Mouse (Mus musculus): ENCODE data around the gene Lgals3bp. TPM values are rescaled to one million over a fixed set of nuclear protein-coding genes. Genes with fewer than 3 reads are reported as not detected.

Gene Lgals3bp
- polyA plus RNA-seq, 1 experiment: 52.7 TPM

DNA sequence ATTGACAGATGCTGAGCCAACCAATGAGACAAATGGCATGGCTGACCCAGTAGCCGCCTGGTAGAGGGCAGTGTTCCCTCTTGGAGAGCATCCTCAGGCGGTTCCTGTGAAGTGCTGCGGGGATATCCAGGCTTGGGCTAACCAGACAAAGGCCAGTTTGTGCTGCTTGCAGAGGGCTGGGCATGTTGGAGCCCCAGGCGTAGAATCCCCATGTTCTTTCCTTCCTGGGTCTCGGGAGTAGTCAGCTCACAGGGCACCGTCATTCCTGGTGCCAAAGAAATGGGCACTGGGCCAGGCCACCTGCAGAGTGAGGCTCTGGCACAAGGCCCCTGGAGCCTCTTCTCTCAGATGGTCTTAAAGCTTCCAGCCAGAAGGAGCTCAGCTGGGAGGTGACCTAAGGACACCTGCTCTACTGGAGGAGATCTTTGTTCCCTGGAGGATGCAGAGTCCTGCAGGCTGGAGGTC, 34.6 kb upstream of the Lgals3bp start:
- 47% methylated on average over 6 of the region's 6 CpGs for WGBS
- Histone ChIP-seq H3K27ac (ENCODE audit: control insufficient read depth, insufficient read depth, low read depth, low read length, poor library complexity) (no peak overlapping the region), H3K4me1 (ENCODE audit: control insufficient read depth, insufficient read depth, low read length) (no peaks in the 10 kb centered on the region), H3K4me3 (replicated peaks; ENCODE audit: control insufficient read depth, low read depth, low read length) (no peak overlapping the region)
- no peak for TF ChIP-seq POLR2A (IDR thresholded peaks at IDR 0.05; ENCODE audit: borderline replicate concordance, control insufficient read depth, low read depth, low read length)
- TF ChIP-seq CTCF (IDR thresholded peaks at IDR 0.05; ENCODE audit: control insufficient read depth, insufficient read depth, low read length): no peak

DNA sequence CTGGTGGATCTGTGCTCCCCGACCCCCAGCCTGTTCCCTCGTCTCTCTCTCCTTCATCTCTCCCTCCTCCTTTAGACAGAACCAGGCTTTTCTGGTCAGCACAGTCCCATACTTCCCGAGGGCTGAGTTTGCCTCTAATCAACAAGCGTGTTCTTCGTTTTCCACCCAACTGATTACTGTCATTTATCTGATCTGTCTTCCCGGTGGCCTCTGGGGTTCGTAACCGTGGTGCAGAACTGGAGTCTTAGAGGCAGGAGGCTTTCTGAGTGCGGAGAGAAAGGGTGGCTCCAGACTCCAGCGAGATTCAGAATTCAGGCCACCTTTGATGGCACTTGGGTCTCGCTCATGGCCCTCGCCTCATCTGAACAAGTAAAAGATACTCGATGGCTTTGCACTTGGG, 32.2 kb upstream of the Lgals3bp start:
- Histone ChIP-seq H3K4me3 (replicated peaks; ENCODE audit: control insufficient read depth, low read depth, low read length) (no peak overlapping the region), H3K4me1 (ENCODE audit: control insufficient read depth, insufficient read depth, low read length) (no peaks in the 10 kb centered on the region), H3K27ac (ENCODE audit: control insufficient read depth, insufficient read depth, low read depth, low read length, poor library complexity) (no peak overlapping the region)
- no peak for TF ChIP-seq POLR2A (IDR thresholded peaks at IDR 0.05; ENCODE audit: borderline replicate concordance, control insufficient read depth, low read depth, low read length)
- WGBS: 58% methylated on average over 13 of the region's 13 CpGs

DNA sequence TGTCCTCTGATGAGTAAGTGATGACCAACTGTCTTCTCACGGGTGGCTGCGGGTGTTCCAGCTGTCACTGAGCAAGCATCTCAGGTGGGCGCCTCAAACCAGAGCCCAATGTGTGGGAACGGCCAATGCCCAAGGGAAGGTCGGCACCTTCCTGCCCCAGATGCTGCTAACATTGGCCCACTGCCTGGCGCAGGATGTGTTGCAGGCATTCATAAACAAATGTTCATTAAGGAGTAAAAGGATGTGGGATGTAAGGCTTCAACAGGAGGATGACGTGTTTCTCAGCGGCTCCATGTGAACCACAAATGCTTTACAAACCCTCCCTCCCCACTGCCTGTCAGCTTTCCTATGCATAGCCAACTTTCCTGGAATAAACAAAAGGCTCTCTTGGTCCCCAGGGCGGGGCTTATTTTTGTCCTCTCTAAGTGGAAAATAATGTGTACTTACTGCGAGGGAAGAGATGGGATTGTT, 31.5 kb upstream of the Lgals3bp start:
- TF ChIP-seq POLR2A (IDR thresholded peaks at IDR 0.05; ENCODE audit: borderline replicate concordance, control insufficient read depth, low read depth, low read length) (no peak), CTCF (IDR thresholded peaks at IDR 0.05; ENCODE audit: control insufficient read depth, insufficient read depth, low read length) (no peak)
- no peak overlapping the region for H3K4me3 ChIP-seq (replicated peaks; ENCODE audit: control insufficient read depth, low read depth, low read length)
- WGBS: 62% methylated on average over 10 of the region's 10 CpGs
- H3K27ac ChIP-seq (ENCODE audit: control insufficient read depth, insufficient read depth, low read depth, low read length, poor library complexity): no peak overlapping the region
- H3K4me1 ChIP-seq (ENCODE audit: control insufficient read depth, insufficient read depth, low read length): no peaks in the 10 kb centered on the region

DNA sequence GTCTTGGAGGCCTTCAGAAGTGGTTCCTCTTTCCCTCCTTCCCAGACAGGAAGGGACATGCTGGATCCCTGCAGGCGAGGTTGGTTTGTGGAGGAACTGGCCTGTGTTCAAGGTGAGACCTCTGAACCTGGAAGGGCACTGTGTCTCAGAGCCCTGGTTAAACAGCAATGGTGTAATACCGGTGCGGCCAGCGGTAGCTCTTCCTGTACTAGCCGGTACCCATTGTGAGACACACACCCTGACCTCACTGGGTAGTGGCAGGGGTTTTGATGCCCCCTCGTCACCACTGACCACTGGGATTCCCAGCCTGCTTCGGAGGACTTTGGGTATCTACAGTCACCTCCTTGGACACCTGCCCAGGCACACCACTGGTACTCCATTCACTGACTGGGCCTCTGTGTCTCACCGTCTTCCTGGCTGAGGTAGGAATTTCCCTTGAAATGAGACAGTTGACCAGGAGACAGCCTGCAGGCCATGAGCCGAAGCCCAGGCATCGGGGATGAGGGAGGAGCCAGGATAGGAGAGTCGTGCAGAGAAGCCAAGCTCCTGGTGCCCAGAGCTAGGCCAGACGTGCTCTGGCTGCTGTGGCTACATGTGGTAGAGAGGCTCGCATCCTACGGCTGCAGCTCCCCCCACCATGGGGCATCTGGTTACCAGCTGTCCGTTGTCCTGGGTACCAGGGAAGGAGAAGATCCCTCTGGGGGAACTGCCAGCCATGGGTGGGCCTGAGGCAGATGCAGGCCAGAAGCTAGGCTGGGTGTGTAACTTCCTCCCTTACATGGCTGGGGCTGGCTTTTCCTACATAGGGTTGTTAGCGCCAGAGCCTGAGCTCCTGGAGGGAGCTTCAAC, 29.4 kb upstream of the Lgals3bp start:
- WGBS: 75% methylated on average over 16 of the region's 16 CpGs
- Histone ChIP-seq H3K4me3 (replicated peaks; ENCODE audit: control insufficient read depth, low read depth, low read length) (no peak overlapping the region), H3K27ac (ENCODE audit: control insufficient read depth, insufficient read depth, low read depth, low read length, poor library complexity) (no peak overlapping the region), H3K4me1 (ENCODE audit: control insufficient read depth, insufficient read depth, low read length) (no peaks in the 10 kb centered on the region)
- no peak for TF ChIP-seq CTCF (IDR thresholded peaks at IDR 0.05; ENCODE audit: control insufficient read depth, insufficient read depth, low read length)
- TF ChIP-seq POLR2A (IDR thresholded peaks at IDR 0.05; ENCODE audit: borderline replicate concordance, control insufficient read depth, low read depth, low read length): no peak

DNA sequence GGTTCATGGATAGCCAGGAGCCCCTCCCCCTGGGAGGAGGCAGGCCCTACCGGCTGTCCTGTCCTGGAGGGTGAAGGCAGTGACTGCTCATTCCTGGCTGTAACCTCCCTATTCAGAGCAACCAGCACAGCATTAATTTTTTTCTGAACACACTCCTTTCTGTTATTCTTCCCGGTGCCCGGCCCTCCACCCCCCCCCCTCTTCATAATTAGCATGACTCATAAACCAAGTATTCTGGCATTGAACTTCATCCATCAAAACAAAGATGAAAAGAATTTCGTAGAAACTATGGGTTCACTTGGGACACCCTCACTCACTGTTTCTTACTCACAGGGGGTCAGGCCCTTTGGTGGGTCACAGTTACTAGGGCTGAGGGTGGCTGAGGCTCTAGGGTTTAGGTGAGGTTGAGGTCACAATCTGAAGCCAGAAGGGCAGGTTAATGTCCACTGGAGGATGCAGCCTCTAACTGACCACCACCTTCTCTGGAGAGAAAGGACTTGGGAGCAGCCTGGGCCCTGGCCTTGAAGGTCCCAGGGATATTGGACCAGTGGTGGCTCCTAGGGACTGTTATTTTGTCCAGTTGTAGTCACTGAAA, 28.5 kb upstream of the Lgals3bp start:
- TF ChIP-seq CTCF (IDR thresholded peaks at IDR 0.05; ENCODE audit: control insufficient read depth, insufficient read depth, low read length): no peak
- TF ChIP-seq POLR2A (IDR thresholded peaks at IDR 0.05; ENCODE audit: borderline replicate concordance, control insufficient read depth, low read depth, low read length): no peak
- H3K4me1 ChIP-seq (ENCODE audit: control insufficient read depth, insufficient read depth, low read length): no peaks in the 10 kb centered on the region
- 74% methylated on average over 4 of the region's 4 CpGs for WGBS
- H3K27ac ChIP-seq (ENCODE audit: control insufficient read depth, insufficient read depth, low read depth, low read length, poor library complexity): no peak overlapping the region
- H3K4me3 ChIP-seq (replicated peaks; ENCODE audit: control insufficient read depth, low read depth, low read length): no peak overlapping the region

DNA sequence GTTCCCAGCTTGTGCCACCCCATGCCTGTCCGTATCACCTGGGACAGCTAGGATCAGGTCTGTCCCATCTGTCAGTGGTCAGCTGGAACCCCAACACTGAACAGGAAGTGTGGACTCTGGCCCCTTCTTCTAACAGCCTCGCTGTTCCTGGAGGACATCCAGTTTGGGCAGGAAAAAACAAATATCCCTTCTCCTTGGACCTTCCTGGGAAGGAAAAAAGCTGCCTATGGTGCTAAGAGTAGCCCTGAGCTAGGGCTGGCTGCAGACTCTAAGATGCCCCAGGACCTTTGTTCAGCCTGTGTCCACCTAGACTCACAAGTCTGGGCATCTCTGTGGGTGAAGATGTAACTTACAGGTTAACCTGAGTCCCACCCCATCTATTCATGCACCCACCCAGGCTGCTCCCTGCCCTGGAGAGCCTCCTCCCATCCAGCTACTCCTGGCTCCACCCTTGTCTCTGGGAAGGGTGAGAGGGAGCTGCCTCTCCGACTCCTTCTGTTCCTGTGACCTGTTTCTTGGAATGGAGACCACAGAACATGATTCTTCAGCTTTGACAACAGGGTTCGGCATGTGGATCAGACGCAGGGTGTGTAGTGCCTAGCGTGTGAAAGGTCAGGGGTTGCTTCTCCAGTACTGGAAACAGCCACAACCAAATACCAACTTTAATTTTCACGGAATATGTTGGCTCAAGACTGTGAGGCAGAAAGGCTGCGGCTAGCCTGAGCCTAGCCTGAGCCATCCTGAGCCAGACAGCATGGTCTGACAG, 27.2 kb upstream of the Lgals3bp start:
- Histone ChIP-seq H3K4me3 (replicated peaks; ENCODE audit: control insufficient read depth, low read depth, low read length) (no peak overlapping the region), H3K27ac (ENCODE audit: control insufficient read depth, insufficient read depth, low read depth, low read length, poor library complexity) (no peak overlapping the region), H3K4me1 (ENCODE audit: control insufficient read depth, insufficient read depth, low read length) (no peaks in the 10 kb centered on the region)
- TF ChIP-seq POLR2A (IDR thresholded peaks at IDR 0.05; ENCODE audit: borderline replicate concordance, control insufficient read depth, low read depth, low read length): no peak
- no peak for TF ChIP-seq CTCF (IDR thresholded peaks at IDR 0.05; ENCODE audit: control insufficient read depth, insufficient read depth, low read length)
- WGBS: 65% methylated on average over 8 of the region's 8 CpGs

DNA sequence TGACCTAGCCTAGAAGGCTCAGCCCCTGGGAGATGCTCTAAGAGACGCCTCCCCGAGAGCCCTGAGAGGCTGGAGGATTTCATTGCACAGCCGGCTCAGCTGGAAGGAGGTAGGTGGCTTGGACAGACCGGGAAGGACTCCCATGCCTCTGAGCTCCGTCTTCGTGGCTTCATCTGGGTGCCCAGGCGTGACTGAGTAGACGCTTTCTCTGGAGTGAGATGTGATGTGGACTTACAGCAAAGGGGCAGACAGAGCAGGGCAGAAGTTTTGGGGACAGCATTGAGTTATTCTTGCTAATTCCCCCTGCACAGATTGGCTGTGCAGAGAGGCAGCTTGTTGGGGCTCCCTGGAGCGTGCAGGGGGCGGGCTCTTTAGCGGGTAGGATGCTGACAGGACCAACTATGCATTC, 26.6 kb upstream of the Lgals3bp start:
- 11% methylated on average over 11 of the region's 11 CpGs for WGBS
- no peak overlapping the region for H3K27ac ChIP-seq (ENCODE audit: control insufficient read depth, insufficient read depth, low read depth, low read length, poor library complexity)
- H3K4me1 ChIP-seq (ENCODE audit: control insufficient read depth, insufficient read depth, low read length): no peaks in the 10 kb centered on the region
- H3K4me3 ChIP-seq (replicated peaks; ENCODE audit: control insufficient read depth, low read depth, low read length): no peak overlapping the region
- TF ChIP-seq POLR2A (IDR thresholded peaks at IDR 0.05; ENCODE audit: borderline replicate concordance, control insufficient read depth, low read depth, low read length): no peak
- no peak for TF ChIP-seq CTCF (IDR thresholded peaks at IDR 0.05; ENCODE audit: control insufficient read depth, insufficient read depth, low read length)

DNA sequence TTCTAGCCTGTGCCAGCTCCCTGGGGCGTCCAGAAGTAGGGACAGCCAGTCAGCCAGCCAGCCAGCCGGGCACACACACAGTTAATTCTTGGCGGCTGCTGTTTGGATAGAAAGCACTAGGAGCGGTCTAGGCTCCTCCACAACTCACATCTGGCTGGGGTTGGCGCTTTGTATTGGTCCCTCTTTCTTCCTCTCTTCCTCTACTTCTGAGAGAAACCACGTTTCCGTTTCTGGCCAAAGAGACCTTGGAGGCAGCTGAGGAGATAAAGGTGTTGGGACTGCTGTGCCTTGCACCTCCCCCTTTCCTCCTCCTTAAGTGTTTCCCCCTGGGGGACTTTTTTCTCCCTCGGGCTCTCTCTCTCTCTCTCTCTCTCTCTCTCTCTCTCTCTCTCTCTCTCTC, 26.1 kb upstream of the Lgals3bp start, which contains the start of gene C1qtnf1:
C1qtnf1 (plus strand) TSS at position 218 of the 400 bp plus-strand sequence.
- H3K4me1 ChIP-seq (ENCODE audit: control insufficient read depth, insufficient read depth, low read length): no peaks in the 10 kb centered on the region
- WGBS: 1% methylated on average over 8 of the region's 8 CpGs
- no peak for TF ChIP-seq POLR2A (IDR thresholded peaks at IDR 0.05; ENCODE audit: borderline replicate concordance, control insufficient read depth, low read depth, low read length)
- no peak within 1 kb of the TSS for H3K27ac ChIP-seq (ENCODE audit: control insufficient read depth, insufficient read depth, low read depth, low read length, poor library complexity)
- H3K4me3 ChIP-seq (replicated peaks; ENCODE audit: control insufficient read depth, low read depth, low read length): no peak within 1 kb of the TSS

All from bone marrow, adult 2 months (tissue).